Mouse (Mus musculus): ENCODE data around the gene Ccdc9b.

GRCm38 (mm10) chr2:118752792-118753108 is 9.7 kb downstream of the Ccdc9b start:
- no peak for TF ChIP-seq GATA1 (IDR thresholded peaks at IDR 0.05; ENCODE audit: low read length)
- no peak for TF ChIP-seq TAL1 (IDR thresholded peaks at IDR 0.05; ENCODE audit: low read length)
